Mouse (Mus musculus) cerebellum, adult 2 months (tissue): ENCODE results near the gene Tnp1.

Source experiments
- CTCF ChIP-seq: fragments of 200-500 bp; IDR thresholded peaks from 2 replicates; pipeline ENCODE4 v1.5.1; 2011; ENCODE audit warnings: low read depth, mild to moderate bottlenecking, control low read depth, low read length, moderate library complexity, borderline replicate concordance; ENCODE audit not compliant: insufficient read depth
- POLR2A ChIP-seq: fragments of 200-500 bp; IDR thresholded peaks from 2 replicates; pipeline ENCODE4 v1.6.1; 2011; ENCODE audit warnings: low read length, control low read depth, borderline replicate concordance; ENCODE audit not compliant: insufficient read depth

DNA sequence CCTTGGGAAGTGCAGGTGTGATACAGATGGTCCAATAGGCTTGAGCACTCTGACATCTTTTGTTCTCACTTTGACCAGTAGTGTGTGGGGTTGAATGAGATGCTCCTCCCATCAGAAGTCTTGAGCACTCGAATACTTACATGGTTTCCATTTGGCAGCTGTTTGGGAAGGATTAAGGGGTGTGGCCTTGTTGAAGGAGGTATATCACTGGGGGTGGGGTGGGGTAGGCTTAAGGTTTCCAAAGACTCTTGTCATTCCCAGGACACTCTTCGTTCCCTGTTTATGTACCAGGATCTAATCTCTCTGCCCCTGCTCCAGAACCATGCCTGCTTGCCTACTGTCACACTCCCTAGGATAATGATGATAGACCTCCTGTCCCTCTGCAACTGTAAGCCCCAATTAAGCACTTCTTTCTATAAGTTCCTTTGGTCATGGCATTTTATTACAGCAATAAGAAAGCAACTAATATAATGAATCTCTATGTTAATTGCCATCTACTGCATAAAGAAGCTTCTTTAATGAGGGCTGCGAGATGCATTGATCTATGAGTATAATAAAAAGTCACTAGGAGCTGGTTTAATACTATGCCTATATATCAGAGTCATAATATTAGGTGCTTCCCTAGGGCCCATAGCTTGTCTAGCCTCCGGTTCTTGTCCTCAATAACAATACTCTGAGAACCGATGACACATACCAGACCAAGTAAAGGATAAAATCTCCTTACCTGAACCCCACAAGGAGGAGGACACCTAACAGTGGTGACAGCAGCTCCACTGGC is 20.8 kb downstream of the Tnp1 start:
- TF ChIP-seq CTCF (no peak), POLR2A (no peak)
